Mouse (Mus musculus): Measurements from ENCODE around the gene Traf3ip1. TPM values are rescaled to one million over a fixed set of nuclear protein-coding genes. Genes with fewer than 3 reads are reported as not detected.
A peak's percentile ranks its signal among the peaks of the same experiment; 100 is the strongest.

Traf3ip1 gene
- total and polyA plus RNA-seq, 3 experiments = 13.6 to 19.6 TPM; not detected in 1

- Histone ChIP-seq H3K9me3 (replicated peaks; ENCODE audit: insufficient read depth, low read length) (no peaks in the 10 kb centered on the region), H3K9ac (ENCODE audit: control insufficient read depth, low read depth, low read length, poor library complexity, severe bottlenecking) (no peak overlapping the region), H3K4me3 (ENCODE audit: control insufficient read depth in 1 of 2, insufficient read depth in 1 of 2, low read depth in 2 of 2, low read length in 2 of 2) (no peak overlapping the region), H3K36me3 (ENCODE audit: control insufficient read depth in 1 of 2, insufficient read depth in 2 of 2, low read length in 2 of 2) (peaks cover 0 to 18% of the 10 kb centered on the region in 2 experiments; a peak in 2 of 4 replicates), H3K27me3 (ENCODE audit: control insufficient read depth in 1 of 2, insufficient read depth in 2 of 2, low read length in 2 of 2) (no peaks in the 10 kb centered on the region), H3K27ac (ENCODE audit: control insufficient read depth, low read depth, low read length) (peak overlapping the region; percentile 8; the same call in 1 of the 2 replicates), H3K79me2 (ENCODE audit: control insufficient read depth, insufficient read depth, low read length, poor library complexity) (no peaks in the 10 kb centered on the region), H3K4me1 (ENCODE audit: control insufficient read depth in 1 of 2, insufficient read depth in 2 of 2, low read length in 2 of 2) (peaks cover 9 to 19% of the 10 kb centered on the region in 2 experiments)
- TF ChIP-seq MYB (IDR thresholded peaks at IDR 0.05; ENCODE audit: low read depth, low read length) = no peak
- peak in 2 of 3 experiments; percentile 4 to 36; a peak in 2 of 6 replicates for TF ChIP-seq CTCF (IDR thresholded peaks at IDR 0.05 in 2 of 3, conservative IDR thresholded peaks at IDR 0.05 in 1 of 3; ENCODE audit: control insufficient read depth in 1 of 3, insufficient read depth in 1 of 3, low read depth in 2 of 3, low read length in 3 of 3, poor library complexity in 1 of 3, severe bottlenecking in 1 of 3)
- peak; percentile 64 for TF ChIP-seq BHLHE40 (IDR thresholded peaks at IDR 0.05; ENCODE audit: borderline replicate concordance, low read depth, low read length)
- peak; percentile 88; the same call in 1 of the 2 replicates for TF ChIP-seq MXI1 (IDR thresholded peaks at IDR 0.05; ENCODE audit: low read depth, low read length)
- peak; percentile 93 for TF ChIP-seq MYC (IDR thresholded peaks at IDR 0.05; ENCODE audit: low read depth, low read length)
- peak; percentile 64; the same call in 1 of the 2 replicates for TF ChIP-seq RCOR1 (IDR thresholded peaks at IDR 0.05; ENCODE audit: low read depth, low read length)
- no peak for TF ChIP-seq ZKSCAN1 (IDR thresholded peaks at IDR 0.05; ENCODE audit: low read depth, low read length)
- peak; percentile 94 for TF ChIP-seq TCF12 (IDR thresholded peaks at IDR 0.05; ENCODE audit: low read depth, low read length)
- peak; percentile 90 for TF ChIP-seq MAX (IDR thresholded peaks at IDR 0.05; ENCODE audit: low read length)
- no peak for TF ChIP-seq USF2 (IDR thresholded peaks at IDR 0.05; ENCODE audit: borderline replicate concordance in 1 of 2, insufficient read depth in 1 of 2, low read depth in 1 of 2, low read length in 2 of 2)
- TF ChIP-seq TAL1 (IDR thresholded peaks at IDR 0.05; ENCODE audit: low read length) = peak; percentile 91
- peak; percentile 82 for TF ChIP-seq GATA1 (IDR thresholded peaks at IDR 0.05; ENCODE audit: low read depth, low read length)
- TF ChIP-seq NRF1 (IDR thresholded peaks at IDR 0.05; ENCODE audit: insufficient read depth, low read depth, low read length, poor library complexity, severe bottlenecking) = no peak
- no peak for TF ChIP-seq MEF2A (IDR thresholded peaks at IDR 0.05; ENCODE audit: extremely low read depth, insufficient replicate concordance, low read depth, low read length, poor library complexity, severe bottlenecking)
- TF ChIP-seq USF1 (IDR thresholded peaks at IDR 0.05; ENCODE audit: low read depth, low read length) = peak; percentile 86
- peak; percentile 73 for TF ChIP-seq SIN3A (IDR thresholded peaks at IDR 0.05; ENCODE audit: low read length)
- TF ChIP-seq POLR2AphosphoS2 (IDR thresholded peaks at IDR 0.05; ENCODE audit: low read length) = no peak
- peak; percentile 84 to 93 for TF ChIP-seq EP300 (IDR thresholded peaks at IDR 0.05; ENCODE audit: low read depth in 1 of 2, low read length in 2 of 2)
- peak; percentile 52 for TF ChIP-seq SMC3 (IDR thresholded peaks at IDR 0.05; ENCODE audit: low read depth, low read length)
- peak; percentile 91 for TF ChIP-seq ETS1 (IDR thresholded peaks at IDR 0.05; ENCODE audit: low read depth, low read length)
- TF ChIP-seq ZC3H11A (IDR thresholded peaks at IDR 0.05; ENCODE audit: low read depth, low read length) = no peak
- no peak for TF ChIP-seq POLR2AphosphoS5 (IDR thresholded peaks at IDR 0.05; ENCODE audit: borderline replicate concordance, low read depth, low read length)
- peak; percentile 77 for DNase-seq (ENCODE audit: low read depth, low spot score)
Measured at GRCm38 (mm10) chr1:91533483-91533882, 39.0 kb downstream of the Traf3ip1 start.

Measured in MEL (cell line).